Mouse (Mus musculus): ENCODE measurements around the gene Flt1. TPM values are rescaled to one million over a fixed set of nuclear protein-coding genes. Genes with fewer than 3 reads are reported as not detected.

Gene Flt1
- polyA plus RNA-seq, 1 experiment from 2014 or later = 10.5 TPM

- Histone ChIP-seq H3K4me3 (no peak overlapping the region), H3K9me3 (replicated peaks) (no peaks in the 10 kb centered on the region), H3K4me1 (no peaks in the 10 kb centered on the region), H3K27me3 (ENCODE audit: low read depth, poor library complexity, severe bottlenecking) (no peaks in the 10 kb centered on the region), H3K27ac (replicated peaks) (no peak overlapping the region), H3K36me3 (peaks cover 87% of the 10 kb centered on the region)
- DNase-seq (ENCODE audit: low spot score) = no peak
- 77% methylated on average over 11 of the region's 11 CpGs for WGBS
These were observed 180.0 kb downstream of the Flt1 start for GRCm38 (mm10) chr5:147545731-147546241.

- H3K27me3 ChIP-seq (ENCODE audit: low read depth, poor library complexity, severe bottlenecking) = no peaks in the 10 kb centered on the region
These were observed 183.5 kb downstream of the Flt1 start for GRCm38 (mm10) chr5:147542291-147542690.

GRCm38 (mm10) chr5:147539815-147540214, 186.0 kb downstream of the Flt1 start:
- no peak for DNase-seq (ENCODE audit: low spot score)
- no peak overlapping the region for H3K4me3 ChIP-seq
- H3K27me3 ChIP-seq (ENCODE audit: low read depth, poor library complexity, severe bottlenecking) = no peaks in the 10 kb centered on the region
- H3K4me1 ChIP-seq = no peaks in the 10 kb centered on the region
- no peaks in the 10 kb centered on the region for H3K9me3 ChIP-seq (replicated peaks)
- no peak overlapping the region for H3K27ac ChIP-seq (replicated peaks)
- H3K36me3 ChIP-seq = peaks cover 88% of the 10 kb centered on the region
- WGBS = 95% methylated on average over 4 of the region's 4 CpGs

More at GRCm38 (mm10) chr5:147542291-147542690, 183.5 kb downstream of the Flt1 start:
- no peak for DNase-seq (ENCODE audit: low spot score)
- WGBS = 91% methylated on average over 6 of the region's 6 CpGs
- no peak overlapping the region for H3K27ac ChIP-seq (replicated peaks)
- H3K9me3 ChIP-seq (replicated peaks) = no peaks in the 10 kb centered on the region
- H3K36me3 ChIP-seq = peaks cover 87% of the 10 kb centered on the region
- no peak overlapping the region for H3K4me3 ChIP-seq
- H3K4me1 ChIP-seq = no peaks in the 10 kb centered on the region

GRCm38 (mm10) chr5:147539409-147539808, 186.4 kb downstream of the Flt1 start:
- DNase-seq (ENCODE audit: low spot score) = no peak
- peaks cover 86% of the 10 kb centered on the region for H3K36me3 ChIP-seq

GRCm38 (mm10) chr5:147532031-147532430, 193.8 kb downstream of the Flt1 start:
- Histone ChIP-seq H3K4me1 (no peaks in the 10 kb centered on the region), H3K27ac (replicated peaks) (no peak overlapping the region), H3K27me3 (ENCODE audit: low read depth, poor library complexity, severe bottlenecking) (no peaks in the 10 kb centered on the region), H3K4me3 (no peak overlapping the region), H3K36me3 (peaks cover 63% of the 10 kb centered on the region), H3K9me3 (replicated peaks) (no peaks in the 10 kb centered on the region)
- no peak for DNase-seq (ENCODE audit: low spot score)
- WGBS = 94% methylated on average over 6 of the region's 6 CpGs

More at GRCm38 (mm10) chr5:147539409-147539808, 186.4 kb downstream of the Flt1 start:
- no peak overlapping the region for H3K4me3 ChIP-seq
- H3K9me3 ChIP-seq (replicated peaks) = no peaks in the 10 kb centered on the region
- no peak overlapping the region for H3K27ac ChIP-seq (replicated peaks)
- no peaks in the 10 kb centered on the region for H3K27me3 ChIP-seq (ENCODE audit: low read depth, poor library complexity, severe bottlenecking)
- WGBS = 95% methylated on average over 4 of the region's 4 CpGs
- no peaks in the 10 kb centered on the region for H3K4me1 ChIP-seq

GRCm38 (mm10) chr5:147527788-147528187, 198.0 kb downstream of the Flt1 start:
- Histone ChIP-seq H3K9me3 (replicated peaks) (no peaks in the 10 kb centered on the region), H3K27me3 (ENCODE audit: low read depth, poor library complexity, severe bottlenecking) (no peaks in the 10 kb centered on the region), H3K4me3 (no peak overlapping the region), H3K4me1 (no peaks in the 10 kb centered on the region), H3K27ac (replicated peaks) (no peak overlapping the region), H3K36me3 (peaks cover 78% of the 10 kb centered on the region)
- 92% methylated on average over 3 of the region's 3 CpGs for WGBS
- DNase-seq (ENCODE audit: low spot score) = no peak

- H3K27ac ChIP-seq (replicated peaks) = no peak overlapping the region
- no peak overlapping the region for H3K4me3 ChIP-seq
- H3K27me3 ChIP-seq (ENCODE audit: low read depth, poor library complexity, severe bottlenecking) = no peaks in the 10 kb centered on the region
- no peaks in the 10 kb centered on the region for H3K9me3 ChIP-seq (replicated peaks)
- WGBS = 92% methylated on average over 6 of the region's 6 CpGs
- peaks cover 83% of the 10 kb centered on the region for H3K36me3 ChIP-seq
- H3K4me1 ChIP-seq = no peaks in the 10 kb centered on the region
- no peak for DNase-seq (ENCODE audit: low spot score)
These were observed 198.8 kb downstream of the Flt1 start for GRCm38 (mm10) chr5:147527006-147527405.

Other genes with a start within 250 kb of the Flt1 start
- gene Pomp, start 134.4 kb upstream of the Flt1 start, polyA plus RNA-seq (2016; fragmentation: Nextera tagmentation; extraction: Ambion mirVana) = 505 and 557 TPM in 2 replicates
- gene Slc46a3, start 168.8 kb upstream of the Flt1 start, polyA plus RNA-seq (2016; fragmentation: Nextera tagmentation; extraction: Ambion mirVana) = 3.0 and 4.5 TPM in 2 replicates
- gene Mtus2, start 231.3 kb upstream of the Flt1 start, polyA plus RNA-seq (2016; fragmentation: Nextera tagmentation; extraction: Ambion mirVana) = 5.1 and 9.6 TPM in 2 replicates